Mouse (Mus musculus) forebrain, postnatal 0 days (tissue): ENCODE measurements at regions not wholly inside any gene's neighbourhood (a gene's known extent, or its start where the extent isn't known, plus 50 kb on each side); places are given as distances from the start of the nearest gene placed in this dataset.
A peak's percentile ranks its signal among the peaks of the same experiment; 100 is the strongest.

Source experiments
- ATAC-seq: fragments of 200-750 bp; cut with Nextera tagmentation; 2 replicates; pipeline ENCODE4 v1.8.0; 2017; ENCODE audit warnings: mild to moderate bottlenecking, moderate library complexity
- DNase-seq: peaks from one replicate; pipeline ENCODE4 v3.0.0-alpha.2; 2015
- H3K27ac ChIP-seq: fragments of 300-500 bp; sonication (generic); 2 replicates; pipeline ENCODE4 v1.5.1; 2014; ENCODE audit warnings: low read depth, mild to moderate bottlenecking, antibody characterized with exemption, low read length, moderate library complexity, mixed read lengths
- H3K27me3 ChIP-seq: fragments of 300-500 bp; sonication (generic); 2 replicates; pipeline ENCODE4 v1.6.1; 2014; ENCODE audit warnings: mild to moderate bottlenecking, low read length, mixed read lengths; ENCODE audit not compliant: insufficient read depth
- H3K36me3 ChIP-seq: fragments of 300-500 bp; sonication (generic); 2 replicates; pipeline ENCODE4 v1.6.1; 2014; ENCODE audit warnings: mild to moderate bottlenecking, moderate library complexity; ENCODE audit not compliant: insufficient read depth
- H3K4me1 ChIP-seq: fragments of 300-500 bp; sonication (generic); 2 replicates; pipeline ENCODE4 v1.6.1; 2014; ENCODE audit warnings: antibody characterized with exemption; ENCODE audit not compliant: insufficient read depth
- H3K4me2 ChIP-seq: fragments of 300-500 bp; sonication (generic); 2 replicates; pipeline ENCODE4 v1.6.1; 2014; ENCODE audit warnings: low read depth, mild to moderate bottlenecking, moderate library complexity
- H3K4me3 ChIP-seq: fragments of 300-500 bp; sonication (generic); 2 replicates; pipeline ENCODE4 v1.5.1; 2014; ENCODE audit warnings: low read depth, low read length, mixed read lengths
- H3K9ac ChIP-seq: fragments of 300-500 bp; sonication (generic); 2 replicates; pipeline ENCODE4 v1.6.1; 2014; ENCODE audit warnings: mild to moderate bottlenecking
- H3K9me3 ChIP-seq: fragments of 300-500 bp; sonication (generic); 2 replicates; pipeline ENCODE4 v1.6.1; 2016; ENCODE audit warnings: low read length
- CTCF ChIP-seq: sonication (generic); IDR thresholded peaks from 2 replicates; pipeline ENCODE4 v1.5.1; 2016; ENCODE audit warnings: antibody characterized with exemption, control low read depth, low read depth
- WGBS: fragments of 180-500 bp; shearing (Covaris S2); extraction: QIAGEN DNeasy Blood & Tissue Kit; methylation state at CpG from one replicate; pipeline ENCODE4 v1.1.7; 2014; 5-methylcytosine and 5-hydroxymethylcytosine counted together

- DNase-seq (peak; percentile 16), ATAC-seq (no peak)
- Histone ChIP-seq H3K4me1 (peaks cover 6% of the 10 kb centered on the region), H3K27ac (no peak overlapping the region), H3K4me3 (no peak overlapping the region), H3K27me3 (no peaks in the 10 kb centered on the region), H3K4me2 (peak overlapping the region; percentile 31), H3K36me3 (no peaks in the 10 kb centered on the region), H3K9ac (no peak overlapping the region), H3K9me3 (no peaks in the 10 kb centered on the region)
- TF ChIP-seq CTCF: no peak
- WGBS: 7% methylated on average over 5 of the region's 5 CpGs
Observed at GRCm38 (mm10) chr1:168597495-168597894, 165.4 kb upstream of the Pbx1 start.

GRCm38 (mm10) chr1:168584137-168584536 is 152.1 kb upstream of the Pbx1 start:
- WGBS: 61% methylated on average over 3 of the region's 3 CpGs
- H3K4me1 ChIP-seq: no peaks in the 10 kb centered on the region
- H3K4me3 ChIP-seq: no peak overlapping the region
- H3K9ac ChIP-seq: no peak overlapping the region
- H3K27ac ChIP-seq: no peak overlapping the region
- H3K36me3 ChIP-seq: no peaks in the 10 kb centered on the region
- no peak overlapping the region for H3K4me2 ChIP-seq
- TF ChIP-seq CTCF: no peak
- no peak for DNase-seq
- H3K27me3 ChIP-seq: no peaks in the 10 kb centered on the region
- no peak for ATAC-seq
- no peaks in the 10 kb centered on the region for H3K9me3 ChIP-seq

GRCm38 (mm10) chr1:168582434-168582833 is 150.4 kb upstream of the Pbx1 start:
- Histone ChIP-seq H3K27me3 (no peaks in the 10 kb centered on the region), H3K9ac (no peak overlapping the region), H3K27ac (no peak overlapping the region), H3K4me2 (no peak overlapping the region), H3K4me1 (no peaks in the 10 kb centered on the region), H3K36me3 (no peaks in the 10 kb centered on the region), H3K4me3 (no peak overlapping the region), H3K9me3 (no peaks in the 10 kb centered on the region)
- no peak for TF ChIP-seq CTCF
- DNase-seq: no peak
- WGBS: 89% methylated on average over 5 of the region's 5 CpGs
- no peak for ATAC-seq

GRCm38 (mm10) chr1:168569930-168570515 is 138.0 kb upstream of the Pbx1 start:
- TF ChIP-seq CTCF: no peak
- Histone ChIP-seq H3K4me2 (no peak overlapping the region), H3K9ac (no peak overlapping the region), H3K4me3 (no peak overlapping the region), H3K27me3 (no peaks in the 10 kb centered on the region), H3K36me3 (no peaks in the 10 kb centered on the region), H3K4me1 (no peaks in the 10 kb centered on the region), H3K9me3 (no peaks in the 10 kb centered on the region), H3K27ac (no peak overlapping the region)
- DNase-seq (no peak), ATAC-seq (no peak)
- WGBS: 15% methylated on average over 5 of the region's 5 CpGs

- H3K9me3 ChIP-seq: no peaks in the 10 kb centered on the region
- H3K36me3 ChIP-seq: no peaks in the 10 kb centered on the region
- ATAC-seq: no peak
- peaks cover 14% of the 10 kb centered on the region for H3K4me1 ChIP-seq
- H3K9ac ChIP-seq: no peak overlapping the region
- no peak overlapping the region for H3K4me2 ChIP-seq
- no peak for TF ChIP-seq CTCF
- H3K4me3 ChIP-seq: no peak overlapping the region
- peak; percentile 52 for DNase-seq
- 28% methylated on average over 3 of the region's 3 CpGs for WGBS
- no peaks in the 10 kb centered on the region for H3K27me3 ChIP-seq
- peak overlapping the region; percentile 40; the same call in 1 of the 2 replicates for H3K27ac ChIP-seq
Observed at GRCm38 (mm10) chr1:168552394-168552793, 120.3 kb upstream of the Pbx1 start.

- peak; percentile 93 for ATAC-seq
- DNase-seq: peak; percentile 75
- Histone ChIP-seq H3K36me3 (no peaks in the 10 kb centered on the region), H3K4me3 (no peak overlapping the region), H3K27me3 (no peaks in the 10 kb centered on the region), H3K4me1 (peaks cover 14% of the 10 kb centered on the region), H3K4me2 (peak overlapping the region; percentile 17; the same call in 1 of the 2 replicates), H3K9me3 (no peaks in the 10 kb centered on the region), H3K9ac (no peak overlapping the region), H3K27ac (peak overlapping the region; percentile 86)
- WGBS: 15% methylated on average over 7 of the region's 7 CpGs
- TF ChIP-seq CTCF: no peak
Observed at GRCm38 (mm10) chr1:168549807-168550435, 117.9 kb upstream of the Pbx1 start.

GRCm38 (mm10) chr1:168546156-168546555 is 114.1 kb upstream of the Pbx1 start:
- Histone ChIP-seq H3K4me2 (no peak overlapping the region), H3K4me1 (peaks cover 8% of the 10 kb centered on the region), H3K36me3 (no peaks in the 10 kb centered on the region), H3K9ac (no peak overlapping the region), H3K4me3 (no peak overlapping the region), H3K27ac (no peak overlapping the region), H3K9me3 (no peaks in the 10 kb centered on the region), H3K27me3 (no peaks in the 10 kb centered on the region)
- 86% methylated on average over 3 of the region's 3 CpGs for WGBS
- no peak for ATAC-seq
- TF ChIP-seq CTCF: no peak
- DNase-seq: no peak
